Mouse (Mus musculus) thymus, adult 2 months (tissue): Measurements from ENCODE around the gene Arhgap19.

Experiments used
- CTCF ChIP-seq: fragments of 200-500 bp; IDR thresholded peaks from 2 replicates; pipeline ENCODE4 v1.5.1; 2012; ENCODE audit warnings: mild to moderate bottlenecking, control low read depth, low read length, moderate library complexity, borderline replicate concordance; ENCODE audit not compliant: control insufficient read depth, poor library complexity, insufficient read depth; ENCODE audit errors: extremely low read depth
- POLR2A ChIP-seq: fragments of 200-500 bp; IDR thresholded peaks from 2 replicates; pipeline ENCODE4 v1.6.1; 2012; ENCODE audit warnings: mild to moderate bottlenecking, low read length, control low read depth, moderate library complexity; ENCODE audit not compliant: control insufficient read depth, poor library complexity, insufficient read depth; ENCODE audit errors: extremely low read depth

DNA sequence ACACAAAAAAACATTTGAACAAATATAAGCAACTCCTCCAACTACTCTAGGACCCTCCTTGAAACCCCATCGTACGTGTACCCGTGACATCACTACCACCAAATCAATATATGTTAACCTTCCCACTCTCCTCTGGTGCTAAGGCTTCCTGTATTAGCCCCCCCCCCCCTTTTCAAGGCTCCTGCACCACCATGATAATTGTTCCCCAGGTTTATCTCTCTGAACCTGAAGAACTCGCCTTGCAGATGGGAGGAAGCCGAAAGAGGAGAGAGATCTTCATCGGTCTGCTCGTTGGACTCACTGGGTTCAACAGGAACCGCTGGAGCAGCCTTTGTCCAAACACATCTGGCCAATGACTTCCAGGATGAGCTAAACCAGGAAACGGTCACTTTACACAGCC lies 5.7 kb upstream of the Arhgap19 start:
- TF ChIP-seq CTCF (no peak), POLR2A (no peak)
